Mouse (Mus musculus) kidney, embryonic 14.5 days (tissue): ENCODE measurements around the gene Pkn3. TPM values are rescaled to one million over a fixed set of nuclear protein-coding genes. Genes with fewer than 3 reads are reported as not detected.

Experiments
- ATAC-seq: fragments of 200-750 bp; cut with Nextera tagmentation; 2 replicates; pipeline ENCODE4 v1.8.0; 2017; ENCODE audit warnings: moderate number of reproducible peaks, mild to moderate bottlenecking, moderate TSS enrichment, moderate library complexity; ENCODE audit not compliant: low FRiP score, low TSS enrichment
- H3K27ac ChIP-seq: fragments of 300-500 bp; sonication (generic); 2 replicates; pipeline ENCODE4 v1.5.1; 2014; ENCODE audit warnings: low read depth, mild to moderate bottlenecking, low read length, moderate library complexity, mixed read lengths
- H3K27me3 ChIP-seq: fragments of 300-500 bp; sonication (generic); 2 replicates; pipeline ENCODE4 v1.6.1; 2014; ENCODE audit warnings: mild to moderate bottlenecking, low read length; ENCODE audit not compliant: control insufficient read depth, insufficient read depth
- H3K36me3 ChIP-seq: fragments of 300-500 bp; sonication (generic); 2 replicates; pipeline ENCODE4 v1.6.1; 2014; ENCODE audit warnings: low read length, mixed read lengths; ENCODE audit not compliant: control insufficient read depth, insufficient read depth
- H3K4me1 ChIP-seq: fragments of 300-500 bp; sonication (generic); 2 replicates; pipeline ENCODE4 v1.6.1; 2014; ENCODE audit warnings: low read length, mixed read lengths; ENCODE audit not compliant: control insufficient read depth, insufficient read depth
- H3K4me2 ChIP-seq: fragments of 300-500 bp; sonication (generic); replicated peaks from 2 replicates; pipeline ENCODE4 v1.6.1; 2014; ENCODE audit warnings: low read depth, mild to moderate bottlenecking, low read length
- H3K4me3 ChIP-seq: fragments of 300-500 bp; sonication (generic); 2 replicates; pipeline ENCODE4 v1.5.1; 2014; ENCODE audit warnings: mild to moderate bottlenecking, low read length
- H3K9ac ChIP-seq: fragments of 300-500 bp; sonication (generic); 2 replicates; pipeline ENCODE4 v1.6.1; 2014; ENCODE audit warnings: low read depth, mild to moderate bottlenecking, low read length, moderate library complexity
- H3K9me3 ChIP-seq: fragments of 300-500 bp; sonication (generic); 2 replicates; pipeline ENCODE4 v1.6.1; 2016; ENCODE audit warnings: low read length; ENCODE audit not compliant: control insufficient read depth
- WGBS: fragments of 180-500 bp; shearing (Covaris S2); extraction: QIAGEN DNeasy Blood & Tissue Kit; methylation state at CpG from one replicate; pipeline ENCODE4 v1.1.7; 2014; 5-methylcytosine and 5-hydroxymethylcytosine counted together
- polyA plus RNA-seq: library from polyadenylated mRNA; unstranded; fragments of >200 nt; fragmentation: Nextera tagmentation; extraction: Ambion mirVana; gene quantifications from 2 replicates; pipeline ENCODE4 v1.2.1, GENCODE M21; 2014

Pkn3 gene
- polyA plus RNA-seq, 1 experiment from 2014 or later = 9.1 TPM

DNA sequence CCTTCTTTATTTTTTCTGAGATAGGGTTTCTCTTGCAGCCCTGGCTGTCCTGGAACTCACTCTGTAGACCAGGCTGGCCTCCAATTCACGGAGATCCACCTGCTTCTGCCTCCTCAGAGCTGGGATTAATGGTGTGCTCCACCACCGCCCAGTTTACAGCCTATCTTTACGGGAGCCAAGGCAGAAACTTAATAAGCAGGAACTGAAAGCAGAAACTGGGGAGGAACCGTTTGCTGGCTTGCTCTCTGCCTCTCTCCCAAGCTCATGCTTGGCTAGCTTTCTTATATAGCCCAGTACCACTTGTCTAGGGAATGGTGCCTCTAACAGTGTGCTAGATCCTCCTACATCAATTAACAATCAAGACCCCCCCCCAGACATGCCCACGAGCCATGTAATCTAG lies 6.6 kb downstream of the Pkn3 start:
- Histone ChIP-seq H3K27me3 (no peaks in the 10 kb centered on the region), H3K4me1 (peaks cover 6% of the 10 kb centered on the region; the same call in 1 of the 2 replicates), H3K4me3 (no peak overlapping the region), H3K9me3 (no peaks in the 10 kb centered on the region), H3K4me2 (peak overlapping the region; percentile 34), H3K9ac (no peak overlapping the region), H3K27ac (no peak overlapping the region), H3K36me3 (no peaks in the 10 kb centered on the region)
- 42% methylated on average over 5 of the region's 5 CpGs for WGBS
- peak; percentile 17; the same call in 1 of the 2 replicates for ATAC-seq

DNA sequence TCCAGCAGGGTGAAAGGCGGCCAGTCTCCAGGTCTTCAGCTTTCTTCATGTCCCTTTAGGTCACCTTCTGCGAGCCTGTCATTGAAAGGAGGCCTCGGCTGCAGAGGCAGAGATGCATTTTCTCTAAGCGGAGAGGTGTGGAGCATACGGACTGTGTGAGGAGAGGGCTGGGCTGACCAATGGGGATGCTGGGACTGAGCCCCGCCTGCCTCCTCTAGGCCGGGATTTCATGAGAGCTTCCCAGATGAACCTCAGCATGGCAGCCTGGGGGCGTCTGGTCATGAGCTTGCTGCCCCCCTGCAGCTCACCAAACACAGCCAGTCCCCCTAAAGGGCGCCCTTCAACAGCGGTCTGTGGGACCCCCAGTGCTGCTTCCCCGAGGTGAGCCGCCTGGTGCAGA lies 7.1 kb downstream of the Pkn3 start:
- peaks cover 6% of the 10 kb centered on the region; the same call in 1 of the 2 replicates for H3K4me1 ChIP-seq
- H3K36me3 ChIP-seq = no peaks in the 10 kb centered on the region
- WGBS = 23% methylated on average over 12 of the region's 12 CpGs
- H3K4me3 ChIP-seq = peak overlapping the region; percentile 7; the same call in 1 of the 2 replicates
- H3K27me3 ChIP-seq = no peaks in the 10 kb centered on the region
- H3K9ac ChIP-seq = 0 out of 2 replicates have a peak overlapping the region, but pooled peaks have one; percentile 23
- peak overlapping the region; percentile 34 for H3K4me2 ChIP-seq
- ATAC-seq = peak; percentile 61; the same call in 1 of the 2 replicates
- no peaks in the 10 kb centered on the region for H3K9me3 ChIP-seq
- no peak overlapping the region for H3K27ac ChIP-seq

DNA sequence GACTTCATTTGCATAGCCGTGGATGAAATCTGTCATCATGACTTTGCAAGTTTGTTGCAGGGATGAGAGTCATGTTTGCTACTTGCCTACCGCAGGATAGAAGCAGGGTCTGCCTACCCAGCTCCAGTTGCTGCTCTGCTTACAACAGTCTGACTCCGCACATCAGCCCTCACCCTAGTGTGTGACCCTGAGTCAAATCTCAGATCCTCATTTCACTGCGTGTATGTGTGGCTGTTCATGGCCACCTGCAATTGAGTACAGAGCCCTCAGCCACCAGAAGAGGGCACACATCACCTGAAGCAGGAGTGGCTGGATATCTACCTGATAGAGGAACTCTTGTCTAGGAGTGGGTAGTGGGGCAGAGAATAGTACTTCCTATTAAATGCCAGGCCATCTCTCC lies 9.8 kb downstream of the Pkn3 start:
- no peaks in the 10 kb centered on the region for H3K27me3 ChIP-seq
- H3K4me2 ChIP-seq = no peak overlapping the region
- no peak overlapping the region for H3K4me3 ChIP-seq
- H3K9ac ChIP-seq = no peak overlapping the region
- H3K4me1 ChIP-seq = peaks cover 6% of the 10 kb centered on the region; the same call in 1 of the 2 replicates
- H3K9me3 ChIP-seq = no peaks in the 10 kb centered on the region
- H3K27ac ChIP-seq = no peak overlapping the region
- ATAC-seq = no peak
- H3K36me3 ChIP-seq = peaks cover 13% of the 10 kb centered on the region
- WGBS = 88% methylated on average over 4 of the region's 4 CpGs

DNA sequence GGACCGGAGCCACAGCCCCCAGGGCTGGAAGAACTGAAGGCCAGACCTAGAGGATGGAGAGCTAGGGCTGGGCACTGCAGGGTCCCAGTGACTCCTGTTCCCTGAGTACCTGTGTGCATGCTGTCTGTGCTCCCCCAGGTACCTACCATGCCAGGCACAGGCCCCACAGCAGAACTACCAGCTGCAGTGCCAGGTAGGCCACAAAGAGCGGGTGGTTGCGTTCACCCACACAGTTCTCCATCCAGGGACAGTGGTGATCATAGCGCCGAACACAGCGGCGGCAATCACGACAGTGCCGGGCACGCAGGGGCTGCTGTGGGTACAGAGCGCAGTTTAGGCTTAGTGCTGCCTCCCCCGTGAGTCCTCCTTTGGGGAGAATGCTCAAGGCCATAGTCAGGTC lies 14.0 kb downstream of the Pkn3 start:
- no peak overlapping the region for H3K9ac ChIP-seq
- no peak overlapping the region for H3K4me2 ChIP-seq
- no peak overlapping the region for H3K4me3 ChIP-seq
- peaks cover 13% of the 10 kb centered on the region for H3K36me3 ChIP-seq
- no peak for ATAC-seq
- H3K27me3 ChIP-seq = no peaks in the 10 kb centered on the region
- H3K4me1 ChIP-seq = peaks cover 14% of the 10 kb centered on the region; the same call in 1 of the 2 replicates
- no peak overlapping the region for H3K27ac ChIP-seq
- H3K9me3 ChIP-seq = no peaks in the 10 kb centered on the region
- WGBS = 98% methylated on average over 12 of the region's 12 CpGs

DNA sequence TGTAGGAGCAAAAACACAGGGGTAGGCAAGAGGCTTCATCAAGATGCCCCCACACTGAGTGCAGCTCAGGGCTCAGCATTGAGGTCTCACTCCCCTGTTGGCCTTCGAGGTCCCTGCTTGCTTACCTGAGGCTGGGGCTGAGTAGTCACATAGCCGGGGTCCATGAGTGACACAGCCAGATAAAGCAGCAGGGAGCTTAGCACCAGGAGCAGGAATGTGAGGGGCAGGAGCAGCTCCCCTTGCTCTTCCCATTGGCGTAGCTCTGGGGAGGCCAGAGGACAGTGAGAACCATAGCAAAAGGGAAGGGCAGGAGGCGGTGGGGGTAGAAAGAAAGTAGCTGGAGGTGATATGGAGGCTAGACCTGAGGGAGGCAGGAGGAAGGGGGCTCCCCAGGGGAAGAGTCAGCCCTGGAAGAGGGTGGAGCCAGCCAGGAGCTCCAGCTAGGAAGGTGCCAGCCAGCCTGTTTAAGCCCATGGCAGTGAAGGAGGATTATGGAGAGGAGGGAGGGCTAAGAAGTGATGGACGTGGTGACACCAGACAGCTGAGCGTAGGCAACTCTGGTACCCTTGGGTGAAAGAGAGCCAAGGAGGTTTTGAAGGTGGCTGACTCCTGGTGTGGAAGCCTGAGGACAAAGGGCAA lies 14.9 kb downstream of the Pkn3 start:
- peaks cover 14% of the 10 kb centered on the region; the same call in 1 of the 2 replicates for H3K4me1 ChIP-seq
- H3K27ac ChIP-seq = no peak overlapping the region
- H3K27me3 ChIP-seq = no peaks in the 10 kb centered on the region
- H3K36me3 ChIP-seq = peaks cover 13% of the 10 kb centered on the region
- peak overlapping the region; percentile 54 for H3K4me3 ChIP-seq
- peak overlapping the region; percentile 60; the same call in 1 of the 2 replicates for H3K9ac ChIP-seq
- no peak for ATAC-seq
- peak overlapping the region; percentile 68 for H3K4me2 ChIP-seq
- H3K9me3 ChIP-seq = no peaks in the 10 kb centered on the region
- WGBS = 55% methylated on average over 6 of the region's 6 CpGs

DNA sequence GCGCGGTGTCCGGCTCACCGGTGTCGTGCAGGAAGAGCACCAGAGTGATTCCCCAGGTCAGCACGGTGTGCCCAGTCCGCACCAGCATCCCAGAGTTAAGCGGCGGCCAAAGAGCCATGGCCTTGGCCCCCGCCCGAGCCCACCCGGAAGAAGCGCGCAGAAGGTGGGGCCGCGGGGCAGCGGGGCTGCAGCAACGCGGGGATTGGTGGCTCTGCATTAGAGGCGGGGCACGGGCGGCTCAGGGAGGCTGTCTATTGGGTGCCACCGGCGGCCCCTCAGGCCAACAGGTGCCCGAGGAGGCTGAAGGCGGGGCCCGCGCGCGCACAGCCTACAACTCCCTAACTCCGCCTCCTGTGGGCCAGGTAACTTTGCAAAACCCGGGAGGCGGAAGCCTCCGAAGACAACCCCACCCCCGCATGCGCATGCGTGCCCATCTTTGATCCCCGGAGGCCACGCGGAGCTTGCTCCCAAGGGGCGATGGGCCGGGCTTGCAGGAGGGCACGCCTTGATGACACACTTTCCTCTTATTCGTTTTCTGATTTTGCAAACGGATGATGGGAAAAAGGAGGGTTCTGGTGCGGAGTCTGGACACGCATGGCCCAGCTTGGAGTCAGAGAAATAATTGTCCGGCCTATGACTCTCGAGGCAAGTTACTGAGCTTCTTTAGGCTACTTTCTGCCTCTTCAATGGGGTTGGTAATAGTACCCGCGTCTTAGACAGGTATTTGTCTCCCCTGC lies 16.2 kb downstream of the Pkn3 start, which contains the start of gene Zdhhc12:
Gene Zdhhc12 (minus strand): TSS at position 178 of the 737 bp plus-strand sequence.
- H3K27me3 ChIP-seq = no peaks in the 10 kb centered on the region
- peak within 1 kb of the TSS; percentile 54 for H3K4me3 ChIP-seq
- H3K36me3 ChIP-seq = peaks cover 13% of the 10 kb centered on the region
- WGBS = under 1% methylated on average over 51 of the region's 51 CpGs
- peaks cover 14% of the 10 kb centered on the region; the same call in 1 of the 2 replicates for H3K4me1 ChIP-seq
- no peaks in the 10 kb centered on the region for H3K9me3 ChIP-seq
- peak within 1 kb of the TSS; percentile 48 for H3K27ac ChIP-seq
- peak; percentile 98 for ATAC-seq
- H3K9ac ChIP-seq = peak within 1 kb of the TSS; percentile 68
- H3K4me2 ChIP-seq = peak within 1 kb of the TSS; percentile 68

DNA sequence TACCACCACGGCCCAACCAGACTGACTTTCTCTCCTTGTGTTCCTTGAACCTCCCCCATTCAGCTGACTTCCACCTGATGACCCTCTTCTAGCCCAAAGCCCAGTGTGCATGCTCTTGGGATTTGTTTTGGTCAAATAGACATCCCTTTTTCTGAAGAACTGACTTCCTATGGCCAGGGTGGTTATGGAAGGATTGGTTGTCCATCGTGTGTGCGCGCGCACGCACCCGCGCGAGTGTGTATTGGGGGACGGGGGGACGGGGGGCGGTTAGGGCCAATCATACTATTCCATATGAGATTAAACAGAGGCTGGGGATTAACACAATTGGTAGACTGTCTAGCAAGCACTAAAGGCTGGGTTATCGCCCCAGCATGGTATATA lies 16.7 kb downstream of the Pkn3 start:
- no peaks in the 10 kb centered on the region for H3K9me3 ChIP-seq
- ATAC-seq = no peak
- peaks cover 18% of the 10 kb centered on the region for H3K36me3 ChIP-seq
- peak overlapping the region; percentile 68 for H3K9ac ChIP-seq
- peaks cover 14% of the 10 kb centered on the region; the same call in 1 of the 2 replicates for H3K4me1 ChIP-seq
- H3K27me3 ChIP-seq = no peaks in the 10 kb centered on the region
- H3K4me2 ChIP-seq = peak overlapping the region; percentile 68
- 2% methylated on average over 13 of the region's 13 CpGs for WGBS
- H3K27ac ChIP-seq = peak overlapping the region; percentile 48
- H3K4me3 ChIP-seq = peak overlapping the region; percentile 54

DNA sequence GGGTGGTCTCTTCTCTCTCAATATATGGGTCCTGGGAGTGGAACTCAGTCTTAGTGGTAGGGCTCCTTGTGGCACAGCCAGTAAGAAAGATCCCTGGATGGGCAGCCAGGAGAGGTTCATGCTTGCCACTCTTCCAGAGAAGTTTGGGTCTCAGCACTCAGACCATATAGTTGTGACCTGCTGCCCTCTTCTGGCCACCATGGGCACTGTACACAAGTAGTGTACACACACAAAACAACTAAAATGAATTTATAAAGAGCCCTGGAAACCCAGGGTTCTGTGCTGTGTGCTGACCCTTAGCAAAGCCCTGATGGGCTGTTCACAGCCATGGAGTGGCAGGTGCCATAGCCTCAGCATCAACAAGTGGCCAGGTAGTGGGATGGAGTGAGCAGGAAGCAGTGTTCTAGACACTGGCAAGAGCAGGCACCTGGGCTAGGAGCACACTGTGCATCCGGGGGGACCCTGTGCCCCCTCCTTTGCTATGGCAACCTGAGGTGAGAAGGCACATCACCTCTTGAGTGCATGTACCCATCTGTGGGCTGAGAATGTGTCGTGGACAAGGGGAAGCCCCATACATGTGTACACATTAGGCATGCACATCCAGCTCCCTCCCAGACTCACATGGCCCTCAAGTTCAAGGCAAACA lies 18.5 kb downstream of the Pkn3 start:
- WGBS = 91% methylated on average over 2 of the region's 2 CpGs
- Histone ChIP-seq H3K27ac (no peak overlapping the region), H3K27me3 (no peaks in the 10 kb centered on the region), H3K9ac (no peak overlapping the region), H3K36me3 (peaks cover 25% of the 10 kb centered on the region), H3K4me3 (no peak overlapping the region), H3K4me1 (peaks cover 14% of the 10 kb centered on the region; the same call in 1 of the 2 replicates), H3K4me2 (no peak overlapping the region), H3K9me3 (no peaks in the 10 kb centered on the region)
- ATAC-seq = no peak
